Mouse (Mus musculus): ENCODE measurements around the gene Xbp1. TPM values are rescaled to one million over a fixed set of nuclear protein-coding genes. Genes with fewer than 3 reads are reported as not detected.
"Not testable (repeated sequence)": the region's sequence is repeated elsewhere in the genome, so short reads cannot be mapped to it uniquely, and the experiment has no call there.

The Xbp1 gene
- polyA plus RNA-seq, 1 experiment from 2014 or later = 133 TPM

- Histone ChIP-seq H3K4me3 (ENCODE audit: low read depth, low read length) (no peak overlapping the region), H3K36me3 (ENCODE audit: control insufficient read depth, insufficient read depth, low read length) (no peaks in the 10 kb centered on the region), H3K4me1 (ENCODE audit: control insufficient read depth, insufficient read depth, low read length) (peaks cover 3% of the 10 kb centered on the region; the same call in 1 of the 2 replicates), H3K4me2 (no peak overlapping the region), H3K9me3 (ENCODE audit: control insufficient read depth, low read length) (no peaks in the 10 kb centered on the region), H3K27me3 (ENCODE audit: control insufficient read depth, insufficient read depth, low read length) (no peaks in the 10 kb centered on the region), H3K9ac (ENCODE audit: low read length) (no peak overlapping the region), H3K27ac (ENCODE audit: low read depth, low read length) (no peak overlapping the region)
- WGBS = 89% methylated on average over 11 of the region's 11 CpGs
- DNase-seq (ENCODE audit: low spot score, missing footprints) (peak; percentile 59), ATAC-seq (ENCODE audit: low FRiP score) (no peak)
Measured at GRCm38 (mm10) chr11:5499961-5500644, 20.4 kb upstream of the Xbp1 start.

GRCm38 (mm10) chr11:5500903-5501741 lies 19.3 kb upstream of the Xbp1 start:
- ATAC-seq (ENCODE audit: low FRiP score) (no peak), DNase-seq (ENCODE audit: low spot score, missing footprints) (peak; percentile 31)
- WGBS = 78% methylated on average over 13 of the region's 13 CpGs
- H3K4me3 ChIP-seq (ENCODE audit: low read depth, low read length) = no peak overlapping the region
- no peak overlapping the region for H3K9ac ChIP-seq (ENCODE audit: low read length)
- H3K27me3 ChIP-seq (ENCODE audit: control insufficient read depth, insufficient read depth, low read length) = no peaks in the 10 kb centered on the region
- H3K27ac ChIP-seq (ENCODE audit: low read depth, low read length) = no peak overlapping the region
- H3K9me3 ChIP-seq (ENCODE audit: control insufficient read depth, low read length) = no peaks in the 10 kb centered on the region
- H3K36me3 ChIP-seq (ENCODE audit: control insufficient read depth, insufficient read depth, low read length) = no peaks in the 10 kb centered on the region
- no peak overlapping the region for H3K4me2 ChIP-seq
- H3K4me1 ChIP-seq (ENCODE audit: control insufficient read depth, insufficient read depth, low read length) = no peaks in the 10 kb centered on the region

- Histone ChIP-seq H3K9me3 (ENCODE audit: control insufficient read depth, low read length) (no peaks in the 10 kb centered on the region), H3K4me1 (ENCODE audit: control insufficient read depth, insufficient read depth, low read length) (no peaks in the 10 kb centered on the region), H3K9ac (ENCODE audit: low read length) (no peak overlapping the region), H3K4me2 (no peak overlapping the region), H3K36me3 (ENCODE audit: control insufficient read depth, insufficient read depth, low read length) (no peaks in the 10 kb centered on the region), H3K4me3 (ENCODE audit: low read depth, low read length) (no peak overlapping the region), H3K27ac (ENCODE audit: low read depth, low read length) (no peak overlapping the region), H3K27me3 (ENCODE audit: control insufficient read depth, insufficient read depth, low read length) (no peaks in the 10 kb centered on the region)
- DNase-seq (ENCODE audit: low spot score, missing footprints) (peak; percentile 65), ATAC-seq (ENCODE audit: low FRiP score) (no peak)
- 90% methylated on average over 10 of the region's 10 CpGs for WGBS
Measured at GRCm38 (mm10) chr11:5502351-5503051, 18.0 kb upstream of the Xbp1 start.

GRCm38 (mm10) chr11:5505856-5506575 lies 14.4 kb upstream of the Xbp1 start:
- Histone ChIP-seq H3K27ac (ENCODE audit: low read depth, low read length) (no peak overlapping the region), H3K4me3 (ENCODE audit: low read depth, low read length) (no peak overlapping the region), H3K4me1 (ENCODE audit: control insufficient read depth, insufficient read depth, low read length) (no peaks in the 10 kb centered on the region), H3K36me3 (ENCODE audit: control insufficient read depth, insufficient read depth, low read length) (no peaks in the 10 kb centered on the region), H3K27me3 (ENCODE audit: control insufficient read depth, insufficient read depth, low read length) (no peaks in the 10 kb centered on the region), H3K9me3 (ENCODE audit: control insufficient read depth, low read length) (no peaks in the 10 kb centered on the region), H3K9ac (ENCODE audit: low read length) (no peak overlapping the region), H3K4me2 (no peak overlapping the region; the same call in 1 of the 2 replicates)
- no peak for ATAC-seq (ENCODE audit: low FRiP score)
- peak; percentile 83 for DNase-seq (ENCODE audit: low spot score, missing footprints)
- 31% methylated on average over 18 of the region's 18 CpGs for WGBS

GRCm38 (mm10) chr11:5509215-5510098 lies 11.0 kb upstream of the Xbp1 start:
- 83% methylated on average over 8 of the region's 8 CpGs for WGBS
- H3K27me3 ChIP-seq (ENCODE audit: control insufficient read depth, insufficient read depth, low read length) = no peaks in the 10 kb centered on the region

GRCm38 (mm10) chr11:5510099-5510391 lies 10.4 kb upstream of the Xbp1 start:
- 85% methylated on average over 5 of the region's 5 CpGs for WGBS
- H3K27me3 ChIP-seq (ENCODE audit: control insufficient read depth, insufficient read depth, low read length) = no peaks in the 10 kb centered on the region

More at GRCm38 (mm10) chr11:5509215-5510098, 11.0 kb upstream of the Xbp1 start:
- Histone ChIP-seq H3K4me1 (ENCODE audit: control insufficient read depth, insufficient read depth, low read length) (no peaks in the 10 kb centered on the region), H3K36me3 (ENCODE audit: control insufficient read depth, insufficient read depth, low read length) (no peaks in the 10 kb centered on the region), H3K9me3 (ENCODE audit: control insufficient read depth, low read length) (no peaks in the 10 kb centered on the region), H3K27ac (ENCODE audit: low read depth, low read length) (no peak overlapping the region), H3K4me2 (no peak overlapping the region), H3K9ac (ENCODE audit: low read length) (no peak overlapping the region), H3K4me3 (ENCODE audit: low read depth, low read length) (no peak overlapping the region)
- peak; percentile 60 for DNase-seq (ENCODE audit: low spot score, missing footprints)
- no peak for ATAC-seq (ENCODE audit: low FRiP score)

GRCm38 (mm10) chr11:5510686-5511085 lies 9.8 kb upstream of the Xbp1 start:
- not testable (repeated sequence) for ATAC-seq (ENCODE audit: low FRiP score); H3K4me3 ChIP-seq (ENCODE audit: low read depth, low read length); DNase-seq (ENCODE audit: low spot score, missing footprints); H3K9me3 ChIP-seq (ENCODE audit: control insufficient read depth, low read length); H3K36me3 ChIP-seq (ENCODE audit: control insufficient read depth, insufficient read depth, low read length); H3K27ac ChIP-seq (ENCODE audit: low read depth, low read length); H3K4me1 ChIP-seq (ENCODE audit: control insufficient read depth, insufficient read depth, low read length); H3K27me3 ChIP-seq (ENCODE audit: control insufficient read depth, insufficient read depth, low read length); H3K4me2 ChIP-seq; H3K9ac ChIP-seq (ENCODE audit: low read length)
- no CpG with 5 or more reads among the region's 2 CpGs for WGBS

More at GRCm38 (mm10) chr11:5510099-5510391, 10.4 kb upstream of the Xbp1 start:
- Histone ChIP-seq H3K36me3 (ENCODE audit: control insufficient read depth, insufficient read depth, low read length) (no peaks in the 10 kb centered on the region), H3K9ac (ENCODE audit: low read length) (no peak overlapping the region), H3K4me1 (ENCODE audit: control insufficient read depth, insufficient read depth, low read length) (no peaks in the 10 kb centered on the region), H3K4me3 (ENCODE audit: low read depth, low read length) (no peak overlapping the region), H3K9me3 (ENCODE audit: control insufficient read depth, low read length) (no peaks in the 10 kb centered on the region), H3K4me2 (no peak overlapping the region), H3K27ac (ENCODE audit: low read depth, low read length) (no peak overlapping the region)
- ATAC-seq (ENCODE audit: low FRiP score) (no peak), DNase-seq (ENCODE audit: low spot score, missing footprints) (no peak)

GRCm38 (mm10) chr11:5512099-5512725 lies 8.2 kb upstream of the Xbp1 start:
- WGBS = 79% methylated on average over 12 of the region's 12 CpGs
- Histone ChIP-seq H3K36me3 (ENCODE audit: control insufficient read depth, insufficient read depth, low read length) (no peaks in the 10 kb centered on the region), H3K9me3 (ENCODE audit: control insufficient read depth, low read length) (no peaks in the 10 kb centered on the region), H3K4me3 (ENCODE audit: low read depth, low read length) (no peak overlapping the region), H3K27ac (ENCODE audit: low read depth, low read length) (no peak overlapping the region), H3K4me1 (ENCODE audit: control insufficient read depth, insufficient read depth, low read length) (no peaks in the 10 kb centered on the region), H3K27me3 (ENCODE audit: control insufficient read depth, insufficient read depth, low read length) (no peaks in the 10 kb centered on the region), H3K9ac (ENCODE audit: low read length) (no peak overlapping the region), H3K4me2 (no peak overlapping the region)
- ATAC-seq (ENCODE audit: low FRiP score) (no peak), DNase-seq (ENCODE audit: low spot score, missing footprints) (peak; percentile 61)
